Mouse (Mus musculus): ENCODE measurements around the gene Palmd.

Gene Palmd

GRCm38 (mm10) chr3:116891436-116892205, 77.2 kb downstream of the Palmd start:
- no peak for DNase-seq

DNA sequence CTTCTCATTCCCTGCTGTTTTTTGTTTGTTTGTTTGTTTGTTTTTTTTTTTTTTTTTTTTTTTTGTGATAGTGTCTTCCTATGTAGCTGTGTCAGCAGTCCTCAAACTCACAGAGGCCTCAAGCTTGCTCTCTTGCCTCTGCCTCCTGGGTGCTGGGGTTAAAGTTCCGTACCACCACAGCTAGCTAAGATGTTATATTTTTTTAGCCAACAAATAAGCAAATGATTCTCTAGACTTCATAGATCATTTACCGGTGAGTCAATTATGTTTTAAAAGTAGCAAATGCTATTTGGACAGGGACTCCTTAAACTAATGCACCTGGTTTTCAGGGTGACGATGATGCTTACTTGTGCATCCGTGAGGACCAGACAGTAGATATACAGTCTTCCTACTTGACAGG, 78.2 kb downstream of the Palmd start:
- DNase-seq, result no peak

- DNase-seq, result no peak
These were observed 79.4 kb downstream of the Palmd start for GRCm38 (mm10) chr3:116889358-116889757.

GRCm38 (mm10) chr3:116884941-116885340, 83.8 kb downstream of the Palmd start:
- DNase-seq, result no peak

GRCm38 (mm10) chr3:116882221-116882960, 86.4 kb downstream of the Palmd start:
- DNase-seq, result peak; percentile 30 to 31

GRCm38 (mm10) chr3:116870372-116870771, 98.4 kb downstream of the Palmd start:
- DNase-seq, result no peak
